Mouse (Mus musculus) testis, adult 2 months (tissue): ENCODE data around the gene Tmem87b. TPM values are rescaled to one million over a fixed set of nuclear protein-coding genes. Genes with fewer than 3 reads are reported as not detected.
A peak's percentile ranks its signal among the peaks of the same experiment; 100 is the strongest.

Experiments
- H3K27ac ChIP-seq: fragments of 200-500 bp; 2 replicates; pipeline ENCODE4 v1.5.1; 2012; ENCODE audit warnings: low read depth, low read length; ENCODE audit not compliant: control insufficient read depth, insufficient read depth
- H3K27me3 ChIP-seq: fragments of 200-500 bp; 2 replicates; pipeline ENCODE4 v1.6.1; 2012; ENCODE audit warnings: mild to moderate bottlenecking, low read length, moderate library complexity; ENCODE audit not compliant: control insufficient read depth, insufficient read depth
- H3K36me3 ChIP-seq: fragments of 200-500 bp; 2 replicates; pipeline ENCODE4 v1.6.1; 2012; ENCODE audit warnings: mild to moderate bottlenecking, low read length; ENCODE audit not compliant: control insufficient read depth, insufficient read depth
- H3K4me1 ChIP-seq: fragments of 200-500 bp; 2 replicates; pipeline ENCODE4 v1.6.1; 2012; ENCODE audit warnings: low read length; ENCODE audit not compliant: control insufficient read depth, insufficient read depth
- H3K4me3 ChIP-seq: fragments of 200-500 bp; 2 replicates; pipeline ENCODE4 v1.5.1; 2012; ENCODE audit warnings: low read depth, mild to moderate bottlenecking, low read length, moderate library complexity, mixed read lengths; ENCODE audit not compliant: control insufficient read depth
- CTCF ChIP-seq: fragments of 200-500 bp; IDR thresholded peaks from 2 replicates; pipeline ENCODE4 v1.5.1; 2012; ENCODE audit warnings: low read depth, mild to moderate bottlenecking, inconsistent platforms, low read length, moderate library complexity; ENCODE audit not compliant: control insufficient read depth, insufficient read depth, insufficient replicate concordance
- POLR2A ChIP-seq: fragments of 200-500 bp; IDR thresholded peaks from 2 replicates; pipeline ENCODE4 v1.6.1; 2012; ENCODE audit warnings: low read depth, mild to moderate bottlenecking, inconsistent platforms, low read length, moderate library complexity; ENCODE audit not compliant: control insufficient read depth
- polyA plus RNA-seq: library from polyadenylated mRNA; depleted of rRNA; stranded (reverse); fragments of >200 nt; gene quantifications from 2 replicates; pipeline ENCODE4 v1.2.3, GENCODE M21; 2012

The Tmem87b gene
- polyA plus RNA-seq, 1 experiment, result 6.5 TPM

- TF ChIP-seq POLR2A (no peak), CTCF (no peak)
- Histone ChIP-seq H3K4me3 (peak overlapping the region; percentile 91), H3K27ac (peak overlapping the region; percentile 84), H3K4me1 (peaks cover 2% of the 10 kb centered on the region; the same call in 1 of the 2 replicates), H3K27me3 (no peaks in the 10 kb centered on the region), H3K36me3 (no peaks in the 10 kb centered on the region)
These were observed 1.2 kb downstream of the Tmem87b start for GRCm38 (mm10) chr2:128818956-128819643.

- Histone ChIP-seq H3K4me3 (no peak overlapping the region), H3K27me3 (no peaks in the 10 kb centered on the region), H3K36me3 (no peaks in the 10 kb centered on the region), H3K4me1 (peaks cover 2% of the 10 kb centered on the region; the same call in 1 of the 2 replicates), H3K27ac (no peak overlapping the region)
- TF ChIP-seq POLR2A (no peak), CTCF (no peak)
These were observed 2.7 kb downstream of the Tmem87b start for GRCm38 (mm10) chr2:128820631-128821030.

- TF ChIP-seq CTCF (no peak), POLR2A (no peak)
- Histone ChIP-seq H3K27ac (no peak overlapping the region), H3K27me3 (no peaks in the 10 kb centered on the region), H3K36me3 (no peaks in the 10 kb centered on the region; the same call in 1 of the 2 replicates), H3K4me1 (0 out of 2 replicates have a peak, but pooled peaks cover 2% of the 10 kb centered on the region), H3K4me3 (no peak overlapping the region)
These were observed 6.0 kb downstream of the Tmem87b start for GRCm38 (mm10) chr2:128823893-128824292.

- Histone ChIP-seq H3K4me1 (no peaks in the 10 kb centered on the region), H3K27ac (no peak overlapping the region), H3K36me3 (peaks cover 2% of the 10 kb centered on the region), H3K27me3 (no peaks in the 10 kb centered on the region), H3K4me3 (no peak overlapping the region)
- TF ChIP-seq POLR2A (no peak), CTCF (no peak)
These were observed 9.9 kb downstream of the Tmem87b start for GRCm38 (mm10) chr2:128827787-128828186.

GRCm38 (mm10) chr2:128832611-128833010 lies 14.7 kb downstream of the Tmem87b start:
- peaks cover 2% of the 10 kb centered on the region for H3K36me3 ChIP-seq
- H3K27ac ChIP-seq, result no peak overlapping the region
- no peak overlapping the region for H3K4me3 ChIP-seq
- H3K4me1 ChIP-seq, result no peaks in the 10 kb centered on the region
- TF ChIP-seq POLR2A (no peak), CTCF (no peak)
- H3K27me3 ChIP-seq, result no peaks in the 10 kb centered on the region

GRCm38 (mm10) chr2:128833035-128833434 lies 15.1 kb downstream of the Tmem87b start:
- H3K27me3 ChIP-seq, result no peaks in the 10 kb centered on the region
- H3K4me3 ChIP-seq, result no peak overlapping the region
- peaks cover 2% of the 10 kb centered on the region for H3K36me3 ChIP-seq
- TF ChIP-seq POLR2A (no peak), CTCF (no peak)
- no peaks in the 10 kb centered on the region for H3K4me1 ChIP-seq
- no peak overlapping the region for H3K27ac ChIP-seq

GRCm38 (mm10) chr2:128833435-128833834 lies 15.5 kb downstream of the Tmem87b start:
- Histone ChIP-seq H3K4me3 (no peak overlapping the region), H3K27ac (no peak overlapping the region), H3K36me3 (peaks cover 2% of the 10 kb centered on the region), H3K4me1 (no peaks in the 10 kb centered on the region), H3K27me3 (no peaks in the 10 kb centered on the region)
- TF ChIP-seq CTCF (no peak), POLR2A (no peak)
